Mouse (Mus musculus) MEL (cell line): ENCODE results near the gene Tbc1d2.

Source experiments
- ELF1 ChIP-seq: IDR thresholded peaks from 2 replicates; pipeline ENCODE4 v1.6.1; 2014; ENCODE audit warnings: low read depth, mild to moderate bottlenecking, inconsistent platforms, low read length, improper control_type of control experiment, moderate library complexity
- MAX ChIP-seq: IDR thresholded peaks from 2 replicates; pipeline ENCODE4 v1.6.1; 2011; ENCODE audit warnings: low read length, improper control_type of control experiment
- MYB ChIP-seq: IDR thresholded peaks from 2 replicates; pipeline ENCODE4 v1.6.1; 2011; ENCODE audit warnings: mild to moderate bottlenecking, low read depth, low read length, improper control_type of control experiment
- POLR2A ChIP-seq, 2 experiments: IDR thresholded peaks; 2 replicates each; pipeline ENCODE4 v1.6.1; 2011 to 2012; ENCODE audit warnings: low read length in 2 of 2, mild to moderate bottlenecking in 2 of 2, control low read depth in 1 of 2, improper control_type of control experiment in 1 of 2, low read depth in 1 of 2, moderate library complexity in 1 of 2; ENCODE audit not compliant: control insufficient read depth in 1 of 2, insufficient read depth in 1 of 2, poor library complexity in 1 of 2
- POLR2AphosphoS2 ChIP-seq: IDR thresholded peaks from 2 replicates; pipeline ENCODE4 v1.6.1; 2011; ENCODE audit warnings: low read length, improper control_type of control experiment
- RAD21 ChIP-seq: IDR thresholded peaks from 2 replicates; pipeline ENCODE4 v1.6.1; 2011; ENCODE audit warnings: mild to moderate bottlenecking, low read depth, low read length, improper control_type of control experiment
- TCF12 ChIP-seq: IDR thresholded peaks from 2 replicates; pipeline ENCODE4 v1.6.1; 2014; ENCODE audit warnings: low read depth, mild to moderate bottlenecking, inconsistent platforms, low read length, improper control_type of control experiment, moderate library complexity
- UBTF ChIP-seq: IDR thresholded peaks from 2 replicates; pipeline ENCODE4 v1.6.1; 2012; ENCODE audit warnings: low read depth, mild to moderate bottlenecking, inconsistent platforms, low read length, improper control_type of control experiment, moderate library complexity, borderline replicate concordance; ENCODE audit not compliant: insufficient read depth
- USF1 ChIP-seq: IDR thresholded peaks from 2 replicates; pipeline ENCODE4 v1.6.1; 2014; ENCODE audit warnings: low read depth, mild to moderate bottlenecking, inconsistent platforms, low read length, improper control_type of control experiment, moderate library complexity
- USF2 ChIP-seq, 2 experiments: IDR thresholded peaks; 2 replicates each; pipeline ENCODE4 v1.6.1; 2011 to 2012; ENCODE audit warnings: improper control_type of control experiment in 2 of 2, low read length in 2 of 2, borderline replicate concordance in 1 of 2, inconsistent platforms in 1 of 2, low read depth in 1 of 2, mild to moderate bottlenecking in 1 of 2; ENCODE audit not compliant: insufficient read depth in 1 of 2

DNA sequence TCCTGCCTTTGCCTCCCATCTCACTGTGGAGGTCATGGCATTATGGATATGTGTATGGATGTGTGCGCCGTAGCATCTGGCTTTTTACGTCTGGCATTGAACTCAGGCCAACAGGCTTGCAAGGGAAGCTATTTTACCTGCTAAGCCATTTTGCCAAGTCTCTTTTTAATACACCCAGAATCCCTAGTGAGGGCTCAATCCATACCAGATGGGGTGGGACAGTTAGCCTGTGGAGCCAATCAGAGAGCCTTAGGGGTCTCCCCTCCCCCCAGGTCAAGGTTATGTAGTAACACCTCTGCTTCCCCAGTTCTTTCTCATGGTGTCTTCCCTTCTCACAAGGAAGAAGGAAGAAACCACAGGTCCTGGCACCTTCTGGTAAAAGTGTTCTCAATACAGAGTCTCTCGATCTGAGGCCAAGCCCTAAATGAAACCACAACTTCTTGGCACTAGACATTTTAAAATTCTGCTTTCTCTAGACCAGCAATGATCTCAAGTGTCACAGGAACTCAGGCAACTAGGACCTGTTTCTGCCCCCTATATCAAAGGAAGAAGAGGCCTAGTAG lies 84.5 kb downstream of the Tbc1d2 start:
- TF ChIP-seq POLR2AphosphoS2 = no peak
- no peak for TF ChIP-seq POLR2A (IDR thresholded peaks at IDR 0.05; ENCODE audit: control insufficient read depth in 1 of 2, insufficient read depth in 1 of 2, low read depth in 1 of 2, low read length in 2 of 2, poor library complexity in 1 of 2)
- TF ChIP-seq TCF12 = no peak
- no peak for TF ChIP-seq MYB
- TF ChIP-seq MAX = no peak
- no peak for TF ChIP-seq UBTF
- no peak for TF ChIP-seq USF2 (IDR thresholded peaks at IDR 0.05; ENCODE audit: borderline replicate concordance in 1 of 2, insufficient read depth in 1 of 2, low read depth in 1 of 2, low read length in 2 of 2)
- TF ChIP-seq ELF1 = no peak
- no peak for TF ChIP-seq USF1
- TF ChIP-seq RAD21 = no peak
